Mouse (Mus musculus) midbrain, embryonic 15.5 days (tissue): ENCODE measurements around the gene Dok7. TPM values are rescaled to one million over a fixed set of nuclear protein-coding genes. Genes with fewer than 3 reads are reported as not detected.

ENCODE experiments used
- ATAC-seq: fragments of 200-750 bp; cut with Nextera tagmentation; replicated peaks from 2 replicates; pipeline ENCODE4 v1.8.0; 2017; ENCODE audit warnings: moderate TSS enrichment
- H3K27ac ChIP-seq: fragments of 300-500 bp; sonication (generic); 2 replicates; pipeline ENCODE4 v1.5.1; 2015; ENCODE audit warnings: mild to moderate bottlenecking, inconsistent platforms
- H3K27me3 ChIP-seq: fragments of 300-500 bp; sonication (generic); replicated peaks from 2 replicates; pipeline ENCODE4 v1.6.1; 2015; ENCODE audit warnings: inconsistent platforms
- H3K36me3 ChIP-seq: fragments of 300-500 bp; sonication (generic); replicated peaks from 2 replicates; pipeline ENCODE4 v1.6.1; 2015; ENCODE audit warnings: inconsistent platforms
- H3K4me1 ChIP-seq: fragments of 300-500 bp; sonication (generic); 2 replicates; pipeline ENCODE4 v1.6.1; 2015; ENCODE audit warnings: inconsistent platforms
- H3K4me2 ChIP-seq: fragments of 300-500 bp; sonication (generic); 2 replicates; pipeline ENCODE4 v1.6.1; 2015; ENCODE audit warnings: inconsistent platforms, mild to moderate bottlenecking, moderate library complexity
- H3K4me3 ChIP-seq: fragments of 300-500 bp; sonication (generic); 2 replicates; pipeline ENCODE4 v1.5.1; 2015; ENCODE audit warnings: mild to moderate bottlenecking, inconsistent platforms
- H3K9ac ChIP-seq: fragments of 300-500 bp; sonication (generic); 2 replicates; pipeline ENCODE4 v1.6.1; 2015; ENCODE audit warnings: mild to moderate bottlenecking, inconsistent platforms
- H3K9me3 ChIP-seq: fragments of 300-500 bp; sonication (generic); 2 replicates; pipeline ENCODE4 v1.6.1; 2016; ENCODE audit warnings: inconsistent platforms
- WGBS: fragments of 180-500 bp; shearing (Covaris S2); methylation state at CpG from one replicate; pipeline ENCODE4 v1.1.7; 2015; ENCODE audit warnings: mixed read lengths; 5-methylcytosine and 5-hydroxymethylcytosine counted together
- polyA plus RNA-seq: library from polyadenylated mRNA; unstranded; fragments of >200 nt; fragmentation: Nextera tagmentation; extraction: Ambion mirVana; gene quantifications from 2 replicates; pipeline ENCODE4 v1.2.1, GENCODE M21; 2015

Dok7 gene
- polyA plus RNA-seq, 1 experiment from 2014 or later, result 7.9 TPM

GRCm38 (mm10) chr5:35033619-35034018, 22.9 kb upstream of the Dok7 start:
- Histone ChIP-seq H3K9me3 (no peaks in the 10 kb centered on the region), H3K9ac (no peak overlapping the region), H3K4me2 (no peak overlapping the region), H3K36me3 (peaks cover 5% of the 10 kb centered on the region; the same call in 1 of the 2 replicates), H3K27ac (no peak overlapping the region), H3K4me3 (no peak overlapping the region), H3K4me1 (no peaks in the 10 kb centered on the region), H3K27me3 (no peaks in the 10 kb centered on the region)
- ATAC-seq, result no peak
- 86% methylated on average over 1 of the region's 1 CpGs for WGBS

- 86% methylated on average over 5 of the region's 5 CpGs for WGBS
- Histone ChIP-seq H3K27ac (no peak overlapping the region), H3K36me3 (no peaks in the 10 kb centered on the region)
These were observed 21.4 kb upstream of the Dok7 start for GRCm38 (mm10) chr5:35035141-35035540.

GRCm38 (mm10) chr5:35035795-35036194, 20.8 kb upstream of the Dok7 start:
- ATAC-seq, result no peak
- no peak overlapping the region for H3K9ac ChIP-seq
- no peaks in the 10 kb centered on the region for H3K36me3 ChIP-seq
- H3K4me1 ChIP-seq, result no peaks in the 10 kb centered on the region
- no peak overlapping the region for H3K4me3 ChIP-seq
- 83% methylated on average over 4 of the region's 4 CpGs for WGBS
- H3K4me2 ChIP-seq, result no peak overlapping the region
- H3K27me3 ChIP-seq, result no peaks in the 10 kb centered on the region
- H3K27ac ChIP-seq, result no peak overlapping the region
- H3K9me3 ChIP-seq, result no peaks in the 10 kb centered on the region

More at GRCm38 (mm10) chr5:35035141-35035540, 21.4 kb upstream of the Dok7 start:
- H3K9me3 ChIP-seq, result no peaks in the 10 kb centered on the region
- no peaks in the 10 kb centered on the region for H3K27me3 ChIP-seq
- H3K4me3 ChIP-seq, result no peak overlapping the region
- ATAC-seq, result no peak
- H3K4me2 ChIP-seq, result no peak overlapping the region
- no peaks in the 10 kb centered on the region for H3K4me1 ChIP-seq
- H3K9ac ChIP-seq, result no peak overlapping the region

GRCm38 (mm10) chr5:35037438-35037837, 19.1 kb upstream of the Dok7 start:
- ATAC-seq, result no peak
- Histone ChIP-seq H3K4me2 (no peak overlapping the region), H3K27ac (no peak overlapping the region), H3K4me1 (no peaks in the 10 kb centered on the region), H3K36me3 (no peaks in the 10 kb centered on the region), H3K4me3 (no peak overlapping the region), H3K9ac (no peak overlapping the region), H3K9me3 (no peaks in the 10 kb centered on the region), H3K27me3 (no peaks in the 10 kb centered on the region)

GRCm38 (mm10) chr5:35041268-35041829, 15.2 kb upstream of the Dok7 start, which contains the start of gene Hgfac:
Hgfac (plus strand) TSS chr5:35041509.
- Histone ChIP-seq H3K4me1 (no peaks in the 10 kb centered on the region), H3K9me3 (no peaks in the 10 kb centered on the region), H3K27ac (no peak within 1 kb of the TSS), H3K4me2 (no peak within 1 kb of the TSS), H3K4me3 (no peak within 1 kb of the TSS), H3K27me3 (no peaks in the 10 kb centered on the region), H3K36me3 (no peaks in the 10 kb centered on the region), H3K9ac (no peak within 1 kb of the TSS)
- 72% methylated on average over 6 of the region's 6 CpGs for WGBS
- ATAC-seq, result no peak

GRCm38 (mm10) chr5:35042431-35043109, 14.0 kb upstream of the Dok7 start:
- Histone ChIP-seq H3K4me1 (no peaks in the 10 kb centered on the region), H3K9me3 (no peaks in the 10 kb centered on the region), H3K4me3 (no peak overlapping the region), H3K4me2 (no peak overlapping the region), H3K27ac (no peak overlapping the region), H3K27me3 (no peaks in the 10 kb centered on the region), H3K36me3 (no peaks in the 10 kb centered on the region), H3K9ac (no peak overlapping the region)
- ATAC-seq, result peak; percentile 22
- 80% methylated on average over 10 of the region's 10 CpGs for WGBS

GRCm38 (mm10) chr5:35043110-35043451, 13.5 kb upstream of the Dok7 start:
- H3K4me2 ChIP-seq, result no peak overlapping the region
- no peak overlapping the region for H3K9ac ChIP-seq
- H3K9me3 ChIP-seq, result no peaks in the 10 kb centered on the region
- no peak overlapping the region for H3K4me3 ChIP-seq
- no peaks in the 10 kb centered on the region for H3K4me1 ChIP-seq
- 16% methylated on average over 1 of the region's 1 CpGs for WGBS
- H3K27ac ChIP-seq, result no peak overlapping the region
- H3K27me3 ChIP-seq, result no peaks in the 10 kb centered on the region
- peak; percentile 83 for ATAC-seq
- no peaks in the 10 kb centered on the region for H3K36me3 ChIP-seq

GRCm38 (mm10) chr5:35050541-35050940, 6.0 kb upstream of the Dok7 start:
- Histone ChIP-seq H3K4me3 (no peak overlapping the region), H3K4me1 (no peaks in the 10 kb centered on the region), H3K9ac (no peak overlapping the region), H3K4me2 (no peak overlapping the region), H3K27ac (no peak overlapping the region), H3K9me3 (no peaks in the 10 kb centered on the region), H3K27me3 (no peaks in the 10 kb centered on the region), H3K36me3 (no peaks in the 10 kb centered on the region)
- 76% methylated on average over 5 of the region's 5 CpGs for WGBS
- ATAC-seq, result no peak

- no peak overlapping the region for H3K27ac ChIP-seq
- H3K9ac ChIP-seq, result no peak overlapping the region
- peaks cover 18% of the 10 kb centered on the region for H3K4me1 ChIP-seq
- no peak for ATAC-seq
- WGBS, result 94% methylated on average over 3 of the region's 3 CpGs
- H3K4me3 ChIP-seq, result no peak overlapping the region
- H3K27me3 ChIP-seq, result peaks cover 14% of the 10 kb centered on the region; the same call in 1 of the 2 replicates
- H3K36me3 ChIP-seq, result no peaks in the 10 kb centered on the region
- H3K9me3 ChIP-seq, result no peaks in the 10 kb centered on the region
- H3K4me2 ChIP-seq, result no peak overlapping the region
These were observed 1.9 kb upstream of the Dok7 start for GRCm38 (mm10) chr5:35054628-35055027.

GRCm38 (mm10) chr5:35055076-35055475, 1.5 kb upstream of the Dok7 start:
- Histone ChIP-seq H3K9ac (no peak overlapping the region), H3K27me3 (peaks cover 14% of the 10 kb centered on the region; the same call in 1 of the 2 replicates), H3K27ac (no peak overlapping the region), H3K9me3 (no peaks in the 10 kb centered on the region), H3K4me1 (peaks cover 18% of the 10 kb centered on the region), H3K36me3 (no peaks in the 10 kb centered on the region), H3K4me2 (no peak overlapping the region), H3K4me3 (no peak overlapping the region)
- ATAC-seq, result no peak
- WGBS, result 68% methylated on average over 12 of the region's 12 CpGs

GRCm38 (mm10) chr5:35057582-35057981, 1.0 kb downstream of the Dok7 start:
- Histone ChIP-seq H3K4me3 (peak overlapping the region; percentile 65), H3K9ac (peak overlapping the region; percentile 59), H3K4me1 (peaks cover 18% of the 10 kb centered on the region), H3K4me2 (peak overlapping the region; percentile 95), H3K36me3 (no peaks in the 10 kb centered on the region), H3K9me3 (no peaks in the 10 kb centered on the region), H3K27ac (no peak overlapping the region), H3K27me3 (peaks cover 14% of the 10 kb centered on the region; the same call in 1 of the 2 replicates)
- peak; percentile 18 for ATAC-seq
- 24% methylated on average over 4 of the region's 4 CpGs for WGBS

- H3K27me3 ChIP-seq, result peaks cover 14% of the 10 kb centered on the region; the same call in 1 of the 2 replicates
- H3K36me3 ChIP-seq, result no peaks in the 10 kb centered on the region
- no peak overlapping the region for H3K27ac ChIP-seq
- 0 out of 2 replicates have a peak overlapping the region, but pooled peaks have one; percentile 59 for H3K9ac ChIP-seq
- no peaks in the 10 kb centered on the region for H3K9me3 ChIP-seq
- 67% methylated on average over 1 of the region's 1 CpGs for WGBS
- H3K4me3 ChIP-seq, result peak overlapping the region; percentile 65
- peak overlapping the region; percentile 95 for H3K4me2 ChIP-seq
- peaks cover 18% of the 10 kb centered on the region for H3K4me1 ChIP-seq
- no peak for ATAC-seq
These were observed 1.6 kb downstream of the Dok7 start for GRCm38 (mm10) chr5:35058216-35058615.

- no peak for ATAC-seq
- Histone ChIP-seq H3K9ac (no peak overlapping the region), H3K27ac (no peak overlapping the region), H3K36me3 (no peaks in the 10 kb centered on the region), H3K4me3 (no peak overlapping the region), H3K9me3 (no peaks in the 10 kb centered on the region), H3K27me3 (peaks cover 14% of the 10 kb centered on the region; the same call in 1 of the 2 replicates), H3K4me2 (no peak overlapping the region), H3K4me1 (peaks cover 18% of the 10 kb centered on the region)
- 79% methylated on average over 3 of the region's 3 CpGs for WGBS
These were observed 3.5 kb downstream of the Dok7 start for GRCm38 (mm10) chr5:35060098-35060497.
